Mouse (Mus musculus) heart, adult 2 months (tissue): Measurements from ENCODE around the gene Aebp2. TPM values are rescaled to one million over a fixed set of nuclear protein-coding genes. Genes with fewer than 3 reads are reported as not detected.

Experiments used
- DNase-seq, 2 experiments: peaks; one replicate each; pipeline ENCODE4 v3.0.0; 2021
- H3K27ac ChIP-seq: fragments of 200-600 bp; 2 replicates; pipeline ENCODE4 v1.8.1; 2022
- H3K27me3 ChIP-seq: fragments of 200-500 bp; 2 replicates; pipeline ENCODE4 v1.6.1; 2012; ENCODE audit warnings: mild to moderate bottlenecking, low read length, inconsistent platforms, mixed read lengths; ENCODE audit not compliant: control insufficient read depth, insufficient read depth
- H3K36me3 ChIP-seq: fragments of 200-500 bp; 2 replicates; pipeline ENCODE4 v1.6.1; 2012; ENCODE audit warnings: low read length, inconsistent platforms; ENCODE audit not compliant: control insufficient read depth, insufficient read depth
- H3K4me1 ChIP-seq: fragments of 200-500 bp; 2 replicates; pipeline ENCODE4 v1.6.1; 2011; ENCODE audit warnings: low read length; ENCODE audit not compliant: control insufficient read depth, insufficient read depth
- H3K4me3 ChIP-seq: fragments of 200-600 bp; 2 replicates; pipeline ENCODE4 v1.8.1; 2022
- H3K79me2 ChIP-seq: fragments of 200-500 bp; replicated peaks from 2 replicates; pipeline ENCODE4 v1.6.1; 2012; ENCODE audit warnings: mild to moderate bottlenecking, inconsistent platforms, low read length, moderate library complexity, mixed read lengths; ENCODE audit not compliant: control insufficient read depth, insufficient read depth
- H3K9ac ChIP-seq: fragments of 200-500 bp; 2 replicates; pipeline ENCODE4 v1.6.1; 2012; ENCODE audit warnings: low read depth, mild to moderate bottlenecking, control low read depth, inconsistent platforms, low read length, mixed read lengths
- CTCF ChIP-seq: fragments of 200-600 bp; IDR thresholded peaks from 2 replicates; pipeline ENCODE4 v1.8.1; 2022; ENCODE audit warnings: antibody characterized with exemption, mild to moderate bottlenecking, moderate library complexity
- EP300 ChIP-seq: fragments of 200-500 bp; IDR thresholded peaks from 2 replicates; pipeline ENCODE4 v1.6.1; 2011; ENCODE audit warnings: low read depth, low read length, control low read depth; ENCODE audit not compliant: insufficient read depth
- POLR2A ChIP-seq: fragments of 200-500 bp; IDR thresholded peaks from 2 replicates; pipeline ENCODE4 v1.6.1; 2011; ENCODE audit warnings: mild to moderate bottlenecking, low read depth, low read length, control low read depth; ENCODE audit not compliant: insufficient read depth
- WGBS: fragments of 180-500 bp; shearing (Covaris S2); methylation state at CpG from one replicate; pipeline ENCODE4 v1.1.7; 2018; 5-methylcytosine and 5-hydroxymethylcytosine counted together
- intact Hi-C: fragments of 180-260 bp; cut with DNase I; formaldehyde crosslinking; loops from one replicate; pipeline ENCODE4 v1.15.1; 2025
- polyA plus RNA-seq: library from polyadenylated mRNA; depleted of rRNA; stranded (reverse); fragments of >200 nt; gene quantifications from 2 replicates; pipeline ENCODE4 v1.2.3, GENCODE M21; 2012
- total RNA-seq, 2 experiments: library from RNA; stranded (reverse); gene quantifications; 2 replicates each; pipeline ENCODE4 v1.2.3; 2021

Gene Aebp2
- total and polyA plus RNA-seq, 3 experiments, result 15.0 to 37.5 (median 35.3) TPM

DNA sequence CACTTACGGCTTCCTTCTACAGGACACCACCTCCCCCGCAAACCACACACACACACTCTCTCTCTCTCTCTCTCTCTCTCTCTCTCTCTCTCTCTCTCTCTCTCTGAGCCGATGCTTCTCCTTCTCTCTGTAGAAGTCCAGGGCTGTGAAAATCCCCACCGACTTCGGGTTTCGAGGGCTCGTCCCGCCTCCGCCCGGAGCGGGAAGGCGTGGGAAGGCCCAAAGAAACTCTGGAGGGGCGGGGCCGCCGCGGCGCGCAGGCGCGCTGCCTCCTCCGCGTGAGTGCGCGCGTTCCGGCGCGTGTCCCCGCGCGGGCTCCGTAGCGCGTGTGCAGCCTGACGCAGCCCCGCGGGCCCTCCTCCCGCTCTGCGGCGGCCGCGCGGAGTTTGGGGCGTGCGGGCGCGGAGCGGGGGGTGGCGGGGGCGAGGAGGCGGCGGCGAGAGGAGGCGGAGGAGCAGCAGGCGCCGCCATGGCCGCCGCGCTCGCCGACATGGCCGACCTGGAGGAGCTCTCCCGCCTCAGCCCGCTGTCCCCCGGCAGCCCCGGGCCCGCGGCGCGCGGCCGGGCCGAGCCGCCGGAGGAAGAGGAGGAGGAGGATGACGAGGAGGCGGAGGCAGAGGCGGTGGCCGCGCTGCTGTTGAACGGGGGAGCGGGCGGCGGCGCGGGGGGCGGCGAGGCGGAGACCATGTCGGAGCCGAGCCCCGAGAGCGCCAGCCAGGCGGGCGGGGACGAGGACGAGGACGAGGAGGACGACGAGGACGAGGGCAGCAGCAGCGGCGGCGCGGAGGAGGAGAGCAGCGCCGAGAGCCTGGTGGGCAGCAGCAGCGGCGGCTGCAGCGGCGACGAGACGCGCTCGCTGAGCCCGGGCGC lies 998 bp downstream of the Aebp2 start:
- peak; percentile 97 for DNase-seq
- under 1% methylated on average over 114 of the region's 117 CpGs for WGBS
- TF ChIP-seq EP300 (no peak), POLR2A (peak; percentile 42; the same call in 1 of the 2 replicates), CTCF (no peak)

DNA sequence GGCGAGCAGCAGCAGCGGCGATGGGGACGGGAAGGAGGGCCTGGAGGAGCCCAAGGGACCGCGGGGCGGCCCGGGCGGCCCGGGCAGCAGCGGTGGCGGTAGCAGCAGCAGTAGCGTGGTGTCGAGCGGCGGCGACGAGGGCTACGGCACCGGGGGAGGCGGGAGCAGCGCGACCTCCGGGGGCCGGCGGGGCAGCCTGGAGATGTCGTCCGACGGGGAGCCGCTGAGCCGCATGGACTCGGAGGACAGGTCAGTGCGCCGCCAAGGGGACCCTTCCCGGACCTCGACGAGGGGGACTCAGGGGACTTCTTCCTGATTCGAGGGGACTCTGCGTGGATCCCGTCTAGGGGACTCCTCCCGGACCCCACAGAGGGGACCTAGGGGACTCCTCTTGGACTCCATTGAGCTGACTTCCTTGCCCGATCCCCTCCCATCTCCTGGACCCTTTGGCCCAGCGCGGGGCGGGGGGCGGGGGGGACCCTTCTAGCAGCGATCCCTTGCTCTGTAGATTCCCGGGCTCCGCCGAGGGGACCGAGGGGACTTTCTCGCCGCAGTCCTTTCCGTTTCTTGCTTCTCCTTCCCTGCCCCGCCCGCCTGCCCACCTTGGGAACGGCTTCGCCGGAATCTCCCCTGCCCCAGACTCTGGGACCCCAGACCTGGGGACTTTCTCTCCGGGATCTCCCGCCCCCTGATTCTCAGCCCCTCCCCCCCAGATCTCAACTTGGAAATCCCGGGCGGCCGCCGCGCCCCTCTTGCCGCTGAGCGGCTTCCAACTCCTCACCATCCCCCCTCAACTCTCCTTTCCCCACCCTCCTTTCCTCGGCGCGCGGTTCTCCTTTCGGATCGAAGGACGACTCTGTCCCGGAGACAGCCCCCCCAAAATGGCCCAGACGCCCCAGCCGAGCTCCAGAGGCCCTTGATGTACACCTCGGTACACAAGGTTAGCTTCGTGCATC lies 1.9 kb downstream of the Aebp2 start:
- peak overlapping the region; percentile 95 for H3K4me3 ChIP-seq
- peak; percentile 34 to 71 for DNase-seq
- intact Hi-C loops, result loop anchor here (5.0 kb wide), 2 partner anchors 88 to 107 kb away; no protein-coding TSS in a partner anchor
- H3K4me1 ChIP-seq, result peaks cover 6% of the 10 kb centered on the region
- H3K9ac ChIP-seq, result peak overlapping the region; percentile 99
- H3K36me3 ChIP-seq, result peaks cover 4% of the 10 kb centered on the region; the same call in 1 of the 2 replicates
- TF ChIP-seq EP300 (no peak), POLR2A (no peak), CTCF (no peak)
- H3K79me2 ChIP-seq, result peaks cover 6% of the 10 kb centered on the region
- 1% methylated on average over 80 of the region's 80 CpGs for WGBS
- H3K27ac ChIP-seq, result peak overlapping the region; percentile 94
- no peaks in the 10 kb centered on the region for H3K27me3 ChIP-seq

More for the DNA sequence above, 998 bp downstream of the Aebp2 start:
- intact Hi-C loops, result loop anchor here (5.0 kb wide), 1 partner anchor 106 kb away; no protein-coding TSS in a partner anchor
- Histone ChIP-seq H3K36me3 (peaks cover 4% of the 10 kb centered on the region; the same call in 1 of the 2 replicates), H3K4me3 (peak overlapping the region; percentile 95), H3K27me3 (no peaks in the 10 kb centered on the region), H3K27ac (peak overlapping the region; percentile 94), H3K4me1 (peaks cover 6% of the 10 kb centered on the region), H3K9ac (peak overlapping the region; percentile 99), H3K79me2 (peaks cover 6% of the 10 kb centered on the region)

- no peaks in the 10 kb centered on the region for H3K27me3 ChIP-seq
- no peak overlapping the region for H3K9ac ChIP-seq
- no peak overlapping the region for H3K4me3 ChIP-seq
- H3K27ac ChIP-seq, result no peak overlapping the region
- no peak for DNase-seq
- H3K4me1 ChIP-seq, result peaks cover 9% of the 10 kb centered on the region
- TF ChIP-seq POLR2A (no peak), CTCF (no peak), EP300 (no peak)
- 81% methylated on average over 4 of the region's 4 CpGs for WGBS
- peaks cover 4% of the 10 kb centered on the region; the same call in 1 of the 2 replicates for H3K36me3 ChIP-seq
- intact Hi-C loops, result loop anchor here (5.0 kb wide), 1 partner anchor 83 kb away; no protein-coding TSS in a partner anchor
- H3K79me2 ChIP-seq, result peaks cover 9% of the 10 kb centered on the region
Measured at GRCm38 (mm10) chr6:140629176-140629859, 6.9 kb downstream of the Aebp2 start.

DNA sequence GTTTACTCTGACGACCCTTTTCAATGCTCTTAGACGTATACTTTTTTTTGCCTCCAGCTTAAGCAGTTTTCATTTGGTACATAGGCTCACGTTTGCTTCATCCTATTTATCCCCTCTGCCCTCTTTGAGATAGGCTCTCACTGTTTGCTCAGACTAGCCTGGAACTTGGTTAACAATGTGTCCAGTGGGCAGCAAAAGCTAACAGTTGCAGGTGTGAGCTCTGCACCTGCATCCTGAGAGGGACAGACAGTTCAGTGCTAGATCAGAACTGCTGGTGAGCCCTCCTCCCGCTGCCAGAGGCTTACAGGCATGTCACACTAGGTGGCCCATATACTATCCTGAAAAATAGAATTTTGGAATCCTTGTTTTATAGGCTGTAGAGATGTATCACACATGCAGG lies 7.8 kb downstream of the Aebp2 start:
- Histone ChIP-seq H3K36me3 (peaks cover 6% of the 10 kb centered on the region), H3K27ac (no peak overlapping the region), H3K9ac (no peak overlapping the region), H3K79me2 (peaks cover 9% of the 10 kb centered on the region), H3K4me1 (peaks cover 9% of the 10 kb centered on the region), H3K27me3 (no peaks in the 10 kb centered on the region), H3K4me3 (no peak overlapping the region)
- 81% methylated on average over 4 of the region's 4 CpGs for WGBS
- DNase-seq, result no peak
- intact Hi-C loops, result no loop called here
- no peak for TF ChIP-seq POLR2A
- no peak for TF ChIP-seq EP300
- TF ChIP-seq CTCF, result no peak

DNA sequence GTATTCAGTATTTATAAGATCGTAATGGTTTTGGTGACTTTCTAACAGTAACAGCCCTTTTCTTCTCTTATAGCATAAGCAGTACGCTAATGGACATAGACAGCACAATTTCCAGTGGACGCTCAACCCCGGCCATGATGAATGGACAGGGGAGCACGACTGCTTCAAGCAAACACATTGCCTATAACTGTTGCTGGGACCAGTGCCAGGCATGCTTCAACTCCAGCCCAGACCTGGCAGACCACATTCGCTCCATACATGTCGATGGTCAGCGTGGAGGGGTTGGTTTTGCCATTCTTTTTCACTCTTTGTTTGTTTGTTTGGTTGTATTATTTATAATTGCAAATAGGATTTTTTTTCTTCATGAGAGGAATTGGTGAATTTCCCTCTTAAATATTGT lies 11.2 kb downstream of the Aebp2 start:
- 68% methylated on average over 8 of the region's 8 CpGs for WGBS
- no peak for DNase-seq
- intact Hi-C loops, result no loop called here

More for the DNA sequence above, 11.2 kb downstream of the Aebp2 start:
- H3K4me1 ChIP-seq, result peaks cover 2% of the 10 kb centered on the region; the same call in 1 of the 2 replicates
- no peak overlapping the region for H3K4me3 ChIP-seq
- H3K9ac ChIP-seq, result no peak overlapping the region
- TF ChIP-seq POLR2A, result no peak
- TF ChIP-seq EP300, result no peak
- no peak for TF ChIP-seq CTCF
- no peak overlapping the region for H3K27ac ChIP-seq
- H3K79me2 ChIP-seq, result peaks cover 3% of the 10 kb centered on the region
- no peaks in the 10 kb centered on the region for H3K27me3 ChIP-seq
- H3K36me3 ChIP-seq, result peaks cover 2% of the 10 kb centered on the region; the same call in 1 of the 2 replicates
